Mouse (Mus musculus): ENCODE measurements at regions not wholly inside any gene's neighbourhood (a gene's known extent, or its start where the extent isn't known, plus 50 kb on each side); places are given as distances from the start of the nearest gene placed in this dataset.

DNA sequence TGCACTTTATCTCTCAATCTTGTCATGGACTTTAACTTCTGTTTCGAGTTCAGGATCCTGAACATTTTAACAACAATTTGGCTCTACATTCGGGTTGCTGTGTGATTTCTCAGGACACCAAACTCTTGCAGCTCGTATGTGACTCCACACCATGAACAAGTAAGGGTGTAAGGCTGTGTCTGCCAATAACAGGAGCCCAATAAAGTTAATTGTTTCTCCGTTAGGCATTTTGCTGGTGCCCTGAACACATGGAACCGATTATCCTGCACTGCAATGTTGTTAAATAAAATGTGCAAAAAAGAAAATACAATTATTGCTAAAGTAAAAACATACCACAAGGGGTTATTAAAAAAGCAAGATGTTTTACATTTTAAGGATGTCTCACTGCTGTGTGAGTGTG lies 497.2 kb downstream of the Kcnj2 start:
- DNase-seq (no peak), ATAC-seq (ENCODE audit: insufficient read depth) (no peak)
- Histone ChIP-seq H3K4me1 (ENCODE audit: insufficient read depth) (no peaks in the 10 kb centered on the region), H3K27ac (ENCODE audit: low read depth) (no peak overlapping the region), H3K36me3 (ENCODE audit: insufficient read depth) (no peaks in the 10 kb centered on the region), H3K27me3 (ENCODE audit: insufficient read depth, low read length) (no peaks in the 10 kb centered on the region), H3K9me3 (ENCODE audit: low read depth, low read length) (no peaks in the 10 kb centered on the region), H3K4me3 (ENCODE audit: low read depth, low read length) (no peak overlapping the region), H3K4me2 (no peak overlapping the region), H3K9ac (no peak overlapping the region)
- TF ChIP-seq CTCF (IDR thresholded peaks at IDR 0.05; ENCODE audit: low read depth), result no peak
- 70% methylated on average over 5 of the region's 5 CpGs for WGBS

GRCm38 (mm10) chr11:111568041-111568440 lies 502.1 kb downstream of the Kcnj2 start:
- no peak for ATAC-seq (ENCODE audit: insufficient read depth)
- Histone ChIP-seq H3K36me3 (ENCODE audit: insufficient read depth) (no peaks in the 10 kb centered on the region), H3K9ac (no peak overlapping the region), H3K4me2 (no peak overlapping the region), H3K9me3 (ENCODE audit: low read depth, low read length) (no peaks in the 10 kb centered on the region), H3K4me1 (ENCODE audit: insufficient read depth) (no peaks in the 10 kb centered on the region), H3K27ac (ENCODE audit: low read depth) (no peak overlapping the region), H3K4me3 (ENCODE audit: low read depth, low read length) (no peak overlapping the region), H3K27me3 (ENCODE audit: insufficient read depth, low read length) (no peaks in the 10 kb centered on the region)
- TF ChIP-seq CTCF (IDR thresholded peaks at IDR 0.05; ENCODE audit: low read depth), result no peak
- whole genome bisulfite sequencing, result 87% methylated on average over 6 of the region's 6 CpGs
- DNase-seq, result no peak

- 77% methylated on average over 9 of the region's 9 CpGs for WGBS
- no peak for DNase-seq
- ATAC-seq (ENCODE audit: insufficient read depth), result no peak
- Histone ChIP-seq H3K4me3 (ENCODE audit: low read depth, low read length) (no peak overlapping the region), H3K9me3 (ENCODE audit: low read depth, low read length) (no peaks in the 10 kb centered on the region), H3K27me3 (ENCODE audit: insufficient read depth, low read length) (no peaks in the 10 kb centered on the region), H3K9ac (no peak overlapping the region), H3K27ac (ENCODE audit: low read depth) (no peak overlapping the region), H3K4me2 (no peak overlapping the region), H3K36me3 (ENCODE audit: insufficient read depth) (no peaks in the 10 kb centered on the region), H3K4me1 (ENCODE audit: insufficient read depth) (no peaks in the 10 kb centered on the region)
- no peak for TF ChIP-seq CTCF (IDR thresholded peaks at IDR 0.05; ENCODE audit: low read depth)
These were observed 502.9 kb downstream of the Kcnj2 start for GRCm38 (mm10) chr11:111568876-111569275.

- Histone ChIP-seq H3K4me1 (ENCODE audit: insufficient read depth) (no peaks in the 10 kb centered on the region), H3K4me3 (ENCODE audit: low read depth, low read length) (no peak overlapping the region), H3K9ac (no peak overlapping the region), H3K36me3 (ENCODE audit: insufficient read depth) (no peaks in the 10 kb centered on the region), H3K27me3 (ENCODE audit: insufficient read depth, low read length) (no peaks in the 10 kb centered on the region), H3K27ac (ENCODE audit: low read depth) (no peak overlapping the region), H3K4me2 (no peak overlapping the region), H3K9me3 (ENCODE audit: low read depth, low read length) (no peaks in the 10 kb centered on the region)
- DNase-seq, result no peak
- TF ChIP-seq CTCF (IDR thresholded peaks at IDR 0.05; ENCODE audit: low read depth), result no peak
- 17% methylated on average over 1 of the region's 1 CpGs for WGBS
- no peak for ATAC-seq (ENCODE audit: insufficient read depth)
These were observed 511.9 kb downstream of the Kcnj2 start for GRCm38 (mm10) chr11:111577883-111578282.

DNA sequence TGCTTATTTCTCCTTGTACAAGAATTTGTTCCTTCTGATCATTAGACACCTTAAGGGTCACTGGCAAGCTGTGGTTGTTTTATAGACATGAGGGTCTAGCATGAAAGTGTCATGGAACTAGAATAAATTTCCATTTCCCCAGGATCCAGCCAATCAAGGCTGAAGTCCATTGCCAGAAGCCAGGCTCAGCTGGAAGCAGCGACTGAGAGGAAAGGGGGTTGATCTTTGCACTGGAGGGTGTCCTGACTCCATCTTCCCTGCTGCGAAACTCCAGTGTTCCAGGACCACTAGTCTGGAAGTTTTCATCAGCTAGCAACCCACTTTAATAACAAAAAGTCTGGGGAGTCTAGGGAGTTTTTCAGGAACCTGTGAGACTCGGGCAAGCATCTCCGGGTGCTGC lies 517.0 kb downstream of the Kcnj2 start:
- H3K27me3 ChIP-seq (ENCODE audit: insufficient read depth, low read length), result no peaks in the 10 kb centered on the region
- no peak overlapping the region for H3K9ac ChIP-seq
- no peaks in the 10 kb centered on the region for H3K4me1 ChIP-seq (ENCODE audit: insufficient read depth)
- H3K4me3 ChIP-seq (ENCODE audit: low read depth, low read length), result peak overlapping the region; percentile 31; the same call in 1 of the 2 replicates
- peak overlapping the region; percentile 61 for H3K4me2 ChIP-seq
- no peak overlapping the region for H3K27ac ChIP-seq (ENCODE audit: low read depth)
- peak; percentile 75; the same call in 1 of the 2 replicates for ATAC-seq (ENCODE audit: insufficient read depth)
- H3K9me3 ChIP-seq (ENCODE audit: low read depth, low read length), result no peaks in the 10 kb centered on the region
- no peaks in the 10 kb centered on the region for H3K36me3 ChIP-seq (ENCODE audit: insufficient read depth)
- WGBS, result 48% methylated on average over 4 of the region's 4 CpGs
- DNase-seq, result peak; percentile 36
- no peak for TF ChIP-seq CTCF (IDR thresholded peaks at IDR 0.05; ENCODE audit: low read depth)

GRCm38 (mm10) chr11:111583606-111584005 lies 517.6 kb downstream of the Kcnj2 start:
- Histone ChIP-seq H3K27ac (ENCODE audit: low read depth) (no peak overlapping the region), H3K4me3 (ENCODE audit: low read depth, low read length) (peak overlapping the region; percentile 31), H3K9ac (no peak overlapping the region), H3K27me3 (ENCODE audit: insufficient read depth, low read length) (no peaks in the 10 kb centered on the region), H3K4me2 (peak overlapping the region; percentile 61), H3K9me3 (ENCODE audit: low read depth, low read length) (no peaks in the 10 kb centered on the region), H3K4me1 (ENCODE audit: insufficient read depth) (no peaks in the 10 kb centered on the region), H3K36me3 (ENCODE audit: insufficient read depth) (no peaks in the 10 kb centered on the region)
- 12% methylated on average over 13 of the region's 13 CpGs for WGBS
- DNase-seq, result peak; percentile 59
- peak; percentile 84; the same call in 1 of the 2 replicates for ATAC-seq (ENCODE audit: insufficient read depth)
- TF ChIP-seq CTCF (IDR thresholded peaks at IDR 0.05; ENCODE audit: low read depth), result no peak

DNA sequence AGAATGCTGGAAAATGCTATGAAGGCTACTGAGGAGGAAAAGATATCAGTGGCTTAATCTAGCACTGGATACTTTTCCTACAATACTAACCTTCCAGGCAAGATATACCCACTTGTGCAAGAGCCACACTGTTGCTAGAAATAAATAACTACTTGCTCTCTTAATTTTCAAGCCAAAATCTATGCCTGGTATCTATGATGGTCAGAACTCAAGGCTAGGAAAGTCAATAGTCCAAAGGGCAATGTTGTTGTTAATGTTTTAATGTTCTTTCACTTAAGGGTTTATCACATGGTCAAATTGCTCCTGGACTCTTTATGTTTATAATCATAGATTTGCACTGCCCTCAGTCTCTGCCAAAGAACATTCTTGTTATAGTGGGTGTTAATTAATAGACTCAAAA lies 533.5 kb downstream of the Kcnj2 start:
- ATAC-seq (ENCODE audit: insufficient read depth) (no peak), DNase-seq (no peak)
- H3K4me2 ChIP-seq, result no peak overlapping the region
- no peak overlapping the region for H3K9ac ChIP-seq
- H3K36me3 ChIP-seq (ENCODE audit: insufficient read depth), result no peaks in the 10 kb centered on the region
- no peak overlapping the region for H3K27ac ChIP-seq (ENCODE audit: low read depth)
- TF ChIP-seq CTCF (IDR thresholded peaks at IDR 0.05; ENCODE audit: low read depth), result no peak
- no peak overlapping the region for H3K4me3 ChIP-seq (ENCODE audit: low read depth, low read length)
- H3K9me3 ChIP-seq (ENCODE audit: low read depth, low read length), result no peaks in the 10 kb centered on the region
- no peaks in the 10 kb centered on the region for H3K4me1 ChIP-seq (ENCODE audit: insufficient read depth)
- H3K27me3 ChIP-seq (ENCODE audit: insufficient read depth, low read length), result no peaks in the 10 kb centered on the region

DNA sequence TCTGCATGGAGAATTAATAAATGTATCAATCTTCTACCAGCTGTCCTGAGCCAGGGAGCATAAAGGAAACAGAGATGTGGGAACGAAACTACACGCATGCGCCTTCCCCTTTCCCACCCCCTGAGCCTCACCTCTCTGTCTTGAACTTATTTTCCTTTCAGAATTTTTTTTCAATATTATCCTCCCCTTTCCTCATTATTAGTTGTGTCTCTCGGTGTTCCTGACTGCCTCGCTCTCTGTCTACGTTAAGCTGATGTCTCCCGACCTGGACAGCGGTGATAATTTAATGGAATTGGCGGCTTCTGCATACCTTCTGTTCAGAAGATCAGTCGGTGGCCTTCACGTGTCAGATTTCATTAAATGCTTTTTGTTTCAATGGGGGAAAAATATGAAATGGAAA lies 539.2 kb downstream of the Kcnj2 start:
- DNase-seq (no peak), ATAC-seq (ENCODE audit: insufficient read depth) (no peak)
- H3K4me2 ChIP-seq, result no peak overlapping the region
- H3K9ac ChIP-seq, result no peak overlapping the region
- no peaks in the 10 kb centered on the region for H3K9me3 ChIP-seq (ENCODE audit: low read depth, low read length)
- H3K4me3 ChIP-seq (ENCODE audit: low read depth, low read length), result no peak overlapping the region
- H3K36me3 ChIP-seq (ENCODE audit: insufficient read depth), result no peaks in the 10 kb centered on the region
- H3K27ac ChIP-seq (ENCODE audit: low read depth), result no peak overlapping the region
- WGBS, result 76% methylated on average over 11 of the region's 11 CpGs
- TF ChIP-seq CTCF (IDR thresholded peaks at IDR 0.05; ENCODE audit: low read depth), result no peak
- no peaks in the 10 kb centered on the region for H3K27me3 ChIP-seq (ENCODE audit: insufficient read depth, low read length)
- no peaks in the 10 kb centered on the region for H3K4me1 ChIP-seq (ENCODE audit: insufficient read depth)

All from lung, embryonic 14.5 days (tissue).